Mouse (Mus musculus): ENCODE data around the gene Uimc1.

- no peak for TF ChIP-seq GATA1 (IDR thresholded peaks at IDR 0.05; ENCODE audit: borderline replicate concordance, low read length)
- no peak for TF ChIP-seq FLI1 (IDR thresholded peaks at IDR 0.05; ENCODE audit: low read length)
Measured at GRCm38 (mm10) chr13:55011981-55012478, 88.1 kb downstream of the Uimc1 start.

Data from megakaryocyte, embryonic 14.5 days (primary cell).